Mouse (Mus musculus) forebrain, embryonic 16.5 days (tissue): ENCODE results near the gene Arnt. TPM values are rescaled to one million over a fixed set of nuclear protein-coding genes. Genes with fewer than 3 reads are reported as not detected.

ENCODE experiments used
- ATAC-seq: fragments of 200-750 bp; cut with Nextera tagmentation; 2 replicates; pipeline ENCODE4 v1.8.0; 2017; ENCODE audit warnings: mild to moderate bottlenecking, moderate library complexity
- H3K27ac ChIP-seq: fragments of 300-500 bp; sonication (generic); 2 replicates; pipeline ENCODE4 v1.5.1; 2014; ENCODE audit warnings: low read length, control low read depth
- H3K27me3 ChIP-seq: fragments of 300-500 bp; sonication (generic); replicated peaks from 2 replicates; pipeline ENCODE4 v1.6.1; 2014; ENCODE audit warnings: low read length; ENCODE audit not compliant: control insufficient read depth, insufficient read depth
- H3K36me3 ChIP-seq: fragments of 300-500 bp; sonication (generic); 2 replicates; pipeline ENCODE4 v1.6.1; 2014; ENCODE audit not compliant: control insufficient read depth, insufficient read depth
- H3K4me1 ChIP-seq: fragments of 300-500 bp; sonication (generic); replicated peaks from 2 replicates; pipeline ENCODE4 v1.6.1; 2014; ENCODE audit warnings: low read length; ENCODE audit not compliant: control insufficient read depth, insufficient read depth
- H3K4me2 ChIP-seq: fragments of 300-500 bp; sonication (generic); 2 replicates; pipeline ENCODE4 v1.6.1; 2014; ENCODE audit warnings: mild to moderate bottlenecking, low read length, control low read depth
- H3K4me3 ChIP-seq: fragments of 300-500 bp; sonication (generic); replicated peaks from 2 replicates; pipeline ENCODE4 v1.5.1; 2014; ENCODE audit warnings: mild to moderate bottlenecking, low read length, control low read depth
- H3K9ac ChIP-seq: fragments of 300-500 bp; sonication (generic); replicated peaks from 2 replicates; pipeline ENCODE4 v1.6.1; 2014; ENCODE audit warnings: low read depth, low read length, control low read depth
- H3K9me3 ChIP-seq: fragments of 300-500 bp; sonication (generic); 2 replicates; pipeline ENCODE4 v1.6.1; 2016; ENCODE audit warnings: low read length; ENCODE audit not compliant: control insufficient read depth
- WGBS: fragments of 180-500 bp; shearing (Covaris S2); extraction: QIAGEN DNeasy Blood & Tissue Kit; methylation state at CpG from one replicate; pipeline ENCODE4 v1.1.7; 2014; 5-methylcytosine and 5-hydroxymethylcytosine counted together
- polyA plus RNA-seq: library from polyadenylated mRNA; unstranded; fragments of >200 nt; fragmentation: Nextera tagmentation; extraction: Ambion mirVana; gene quantifications from 2 replicates; pipeline ENCODE4 v1.2.1, GENCODE M21; 2015

Gene Arnt
- polyA plus RNA-seq, 1 experiment from 2014 or later, result 25.3 TPM

- no peak for ATAC-seq
- WGBS, result 90% methylated on average over 4 of the region's 4 CpGs
- Histone ChIP-seq H3K9ac (no peak overlapping the region), H3K27me3 (no peaks in the 10 kb centered on the region), H3K9me3 (no peaks in the 10 kb centered on the region), H3K4me3 (no peak overlapping the region), H3K4me1 (no peaks in the 10 kb centered on the region), H3K27ac (no peak overlapping the region), H3K36me3 (0 out of 2 replicates have a peak, but pooled peaks cover 2% of the 10 kb centered on the region), H3K4me2 (no peak overlapping the region)
Observed at GRCm38 (mm10) chr3:95445311-95445710, 11.1 kb downstream of the Arnt start.

GRCm38 (mm10) chr3:95450408-95450807 lies 16.2 kb downstream of the Arnt start:
- 48% methylated on average over 1 of the region's 1 CpGs for WGBS

GRCm38 (mm10) chr3:95450915-95451314 lies 16.7 kb downstream of the Arnt start:
- H3K4me2 ChIP-seq, result no peak overlapping the region
- no peak overlapping the region for H3K4me3 ChIP-seq
- H3K27me3 ChIP-seq, result no peaks in the 10 kb centered on the region
- H3K9me3 ChIP-seq, result no peaks in the 10 kb centered on the region
- H3K9ac ChIP-seq, result no peak overlapping the region
- H3K36me3 ChIP-seq, result peaks cover 2% of the 10 kb centered on the region; the same call in 1 of the 2 replicates
- WGBS, result 89% methylated on average over 3 of the region's 3 CpGs
- no peaks in the 10 kb centered on the region for H3K4me1 ChIP-seq
- no peak for ATAC-seq
- no peak overlapping the region for H3K27ac ChIP-seq

More at GRCm38 (mm10) chr3:95450408-95450807, 16.2 kb downstream of the Arnt start:
- no peak for ATAC-seq
- no peak overlapping the region for H3K9ac ChIP-seq
- no peaks in the 10 kb centered on the region for H3K9me3 ChIP-seq
- no peak overlapping the region for H3K27ac ChIP-seq
- H3K36me3 ChIP-seq, result peaks cover 2% of the 10 kb centered on the region; the same call in 1 of the 2 replicates
- H3K4me1 ChIP-seq, result no peaks in the 10 kb centered on the region
- H3K27me3 ChIP-seq, result no peaks in the 10 kb centered on the region
- H3K4me2 ChIP-seq, result no peak overlapping the region
- no peak overlapping the region for H3K4me3 ChIP-seq

- H3K27me3 ChIP-seq, result no peaks in the 10 kb centered on the region
Observed at GRCm38 (mm10) chr3:95456367-95456766, 22.2 kb downstream of the Arnt start.

GRCm38 (mm10) chr3:95457758-95458157 lies 23.6 kb downstream of the Arnt start:
- no peak for ATAC-seq
- no peak overlapping the region for H3K27ac ChIP-seq
- no peaks in the 10 kb centered on the region for H3K4me1 ChIP-seq
- H3K9me3 ChIP-seq, result no peaks in the 10 kb centered on the region
- no peak overlapping the region for H3K9ac ChIP-seq
- H3K27me3 ChIP-seq, result no peaks in the 10 kb centered on the region
- no peak overlapping the region for H3K4me3 ChIP-seq
- WGBS, result 87% methylated on average over 3 of the region's 3 CpGs
- H3K36me3 ChIP-seq, result peaks cover 5% of the 10 kb centered on the region; the same call in 1 of the 2 replicates
- H3K4me2 ChIP-seq, result no peak overlapping the region

More at GRCm38 (mm10) chr3:95456367-95456766, 22.2 kb downstream of the Arnt start:
- no peak overlapping the region for H3K9ac ChIP-seq
- no peak overlapping the region for H3K27ac ChIP-seq
- no peaks in the 10 kb centered on the region; the same call in 1 of the 2 replicates for H3K36me3 ChIP-seq
- no peak overlapping the region for H3K4me3 ChIP-seq
- H3K4me1 ChIP-seq, result no peaks in the 10 kb centered on the region
- ATAC-seq, result no peak
- no peaks in the 10 kb centered on the region for H3K9me3 ChIP-seq
- no peak overlapping the region for H3K4me2 ChIP-seq
- WGBS, result 98% methylated on average over 5 of the region's 5 CpGs

GRCm38 (mm10) chr3:95459381-95459780 lies 25.2 kb downstream of the Arnt start:
- WGBS, result 77% methylated on average over 1 of the region's 1 CpGs
- Histone ChIP-seq H3K9ac (no peak overlapping the region), H3K4me3 (no peak overlapping the region), H3K9me3 (no peaks in the 10 kb centered on the region), H3K27ac (no peak overlapping the region), H3K27me3 (no peaks in the 10 kb centered on the region), H3K4me1 (no peaks in the 10 kb centered on the region), H3K36me3 (peaks cover 5% of the 10 kb centered on the region; the same call in 1 of the 2 replicates), H3K4me2 (no peak overlapping the region)
- ATAC-seq, result no peak

- Histone ChIP-seq H3K9ac (no peak overlapping the region), H3K4me3 (no peak overlapping the region), H3K4me2 (no peak overlapping the region), H3K36me3 (peaks cover 5% of the 10 kb centered on the region; the same call in 1 of the 2 replicates), H3K4me1 (no peaks in the 10 kb centered on the region), H3K27me3 (no peaks in the 10 kb centered on the region), H3K9me3 (no peaks in the 10 kb centered on the region), H3K27ac (no peak overlapping the region)
- ATAC-seq, result no peak
Observed at GRCm38 (mm10) chr3:95463852-95464251, 29.7 kb downstream of the Arnt start.

GRCm38 (mm10) chr3:95478966-95479365 lies 44.8 kb downstream of the Arnt start:
- WGBS, result 100% methylated on average over 1 of the region's 1 CpGs

GRCm38 (mm10) chr3:95486421-95486820 lies 52.2 kb downstream of the Arnt start:
- no peaks in the 10 kb centered on the region for H3K9me3 ChIP-seq
- H3K9ac ChIP-seq, result no peak overlapping the region
- H3K27ac ChIP-seq, result no peak overlapping the region
- no peak overlapping the region for H3K4me3 ChIP-seq
- no peaks in the 10 kb centered on the region for H3K27me3 ChIP-seq
- no peak for ATAC-seq
- no peak overlapping the region for H3K4me2 ChIP-seq
- peaks cover 29% of the 10 kb centered on the region for H3K36me3 ChIP-seq
- H3K4me1 ChIP-seq, result no peaks in the 10 kb centered on the region
- 90% methylated on average over 2 of the region's 2 CpGs for WGBS

More at GRCm38 (mm10) chr3:95478966-95479365, 44.8 kb downstream of the Arnt start:
- H3K27ac ChIP-seq, result no peak overlapping the region
- H3K27me3 ChIP-seq, result no peaks in the 10 kb centered on the region
- H3K36me3 ChIP-seq, result peaks cover 28% of the 10 kb centered on the region
- H3K4me3 ChIP-seq, result no peak overlapping the region
- H3K9me3 ChIP-seq, result no peaks in the 10 kb centered on the region
- no peak for ATAC-seq
- no peak overlapping the region for H3K9ac ChIP-seq
- H3K4me2 ChIP-seq, result no peak overlapping the region
- H3K4me1 ChIP-seq, result no peaks in the 10 kb centered on the region

GRCm38 (mm10) chr3:95488679-95489078 lies 54.5 kb downstream of the Arnt start:
- Histone ChIP-seq H3K4me2 (no peak overlapping the region), H3K4me1 (no peaks in the 10 kb centered on the region), H3K4me3 (no peak overlapping the region), H3K36me3 (peaks cover 35% of the 10 kb centered on the region), H3K9me3 (no peaks in the 10 kb centered on the region), H3K9ac (no peak overlapping the region), H3K27me3 (no peaks in the 10 kb centered on the region), H3K27ac (no peak overlapping the region)
- 86% methylated on average over 3 of the region's 3 CpGs for WGBS
- no peak for ATAC-seq
